Mouse (Mus musculus) embryonic facial prominence, embryonic 10.5 days (tissue): ENCODE data around the gene Mospd1. TPM values are rescaled to one million over a fixed set of nuclear protein-coding genes. Genes with fewer than 3 reads are reported as not detected.

Source experiments
- DNase-seq: peaks from one replicate; pipeline ENCODE4 v3.0.0-alpha.2; 2017; ENCODE audit warnings: low spot score
- H3K27ac ChIP-seq: fragments of 300-500 bp; sonication (generic); replicated peaks from 2 replicates; pipeline ENCODE4 v1.5.1; 2016; ENCODE audit warnings: mild to moderate bottlenecking
- H3K27me3 ChIP-seq: fragments of 300-500 bp; sonication (generic); replicated peaks from 2 replicates; pipeline ENCODE4 v1.6.1; 2016; ENCODE audit warnings: low read depth, mild to moderate bottlenecking; ENCODE audit not compliant: poor library complexity, severe bottlenecking
- H3K36me3 ChIP-seq: fragments of 300-500 bp; sonication (generic); replicated peaks from 2 replicates; pipeline ENCODE4 v1.6.1; 2016; ENCODE audit warnings: mild to moderate bottlenecking, moderate library complexity
- H3K4me1 ChIP-seq: fragments of 300-500 bp; sonication (generic); 2 replicates; pipeline ENCODE4 v1.6.1; 2016
- H3K4me3 ChIP-seq: fragments of 300-500 bp; sonication (generic); 2 replicates; pipeline ENCODE4 v1.5.1; 2016; ENCODE audit warnings: mild to moderate bottlenecking, moderate library complexity
- H3K9me3 ChIP-seq: fragments of 300-500 bp; sonication (generic); 2 replicates; pipeline ENCODE4 v1.6.1; 2016; ENCODE audit warnings: mild to moderate bottlenecking
- WGBS: fragments of 180-500 bp; shearing (Covaris S2); methylation state at CpG from one replicate; pipeline ENCODE4 v1.1.7; 2016; 5-methylcytosine and 5-hydroxymethylcytosine counted together
- polyA plus RNA-seq: library from polyadenylated mRNA; unstranded; fragments of >200 nt; fragmentation: Nextera tagmentation; extraction: Ambion mirVana; gene quantifications from 2 replicates; pipeline ENCODE4 v1.2.1, GENCODE M21; 2016

The Mospd1 gene
- polyA plus RNA-seq: 37.8 and 44.5 TPM in 2 replicates

- 10% methylated on average over 15 of the region's 15 CpGs for WGBS
- Histone ChIP-seq H3K4me1 (peaks cover 5% of the 10 kb centered on the region; the same call in 1 of the 2 replicates), H3K4me3 (peak within 1 kb of the TSS; percentile 70), H3K27me3 (0 out of 2 replicates have a peak, but pooled peaks cover 6% of the 10 kb centered on the region), H3K36me3 (no peaks in the 10 kb centered on the region), H3K9me3 (no peaks in the 10 kb centered on the region), H3K27ac (peak within 1 kb of the TSS; percentile 89)
- DNase-seq: peak; percentile 93
Observed at GRCm38 (mm10) chrX:53370366-53370740, at the start of gene Mospd1. Gene Mospd1, minus strand, starts transcription at chrX:53370502.

GRCm38 (mm10) chrX:53386362-53386761, 16.1 kb upstream of the Mospd1 start:
- no peak for DNase-seq
- H3K27ac ChIP-seq: no peak overlapping the region
- no peak overlapping the region for H3K4me3 ChIP-seq
- H3K27me3 ChIP-seq: no peaks in the 10 kb centered on the region
- no peaks in the 10 kb centered on the region for H3K4me1 ChIP-seq
- 70% methylated on average over 3 of the region's 3 CpGs for WGBS
- H3K9me3 ChIP-seq: no peaks in the 10 kb centered on the region
- no peaks in the 10 kb centered on the region for H3K36me3 ChIP-seq

- Histone ChIP-seq H3K4me3 (no peak overlapping the region), H3K27me3 (no peaks in the 10 kb centered on the region), H3K9me3 (no peaks in the 10 kb centered on the region), H3K4me1 (no peaks in the 10 kb centered on the region), H3K36me3 (no peaks in the 10 kb centered on the region), H3K27ac (no peak overlapping the region)
- WGBS: 52% methylated on average over 3 of the region's 3 CpGs
- DNase-seq: no peak
Observed at GRCm38 (mm10) chrX:53383122-53383521, 12.8 kb upstream of the Mospd1 start.

GRCm38 (mm10) chrX:53369534-53370365, 552 bp downstream of the Mospd1 start:
- 13% methylated on average over 25 of the region's 25 CpGs for WGBS
- Histone ChIP-seq H3K27me3 (0 out of 2 replicates have a peak, but pooled peaks cover 6% of the 10 kb centered on the region), H3K9me3 (no peaks in the 10 kb centered on the region), H3K4me1 (peaks cover 5% of the 10 kb centered on the region; the same call in 1 of the 2 replicates), H3K36me3 (no peaks in the 10 kb centered on the region), H3K4me3 (peak overlapping the region; percentile 70), H3K27ac (peak overlapping the region; percentile 89)
- DNase-seq: peak; percentile 25

- H3K4me3 ChIP-seq: no peak overlapping the region
- H3K27me3 ChIP-seq: 0 out of 2 replicates have a peak, but pooled peaks cover under 1% of the 10 kb centered on the region
- H3K4me1 ChIP-seq: peaks cover 5% of the 10 kb centered on the region; the same call in 1 of the 2 replicates
- H3K9me3 ChIP-seq: no peaks in the 10 kb centered on the region
- no peaks in the 10 kb centered on the region; the same call in 1 of the 2 replicates for H3K36me3 ChIP-seq
- no peak overlapping the region for H3K27ac ChIP-seq
- 87% methylated on average over 7 of the region's 7 CpGs for WGBS
- no peak for DNase-seq
Observed at GRCm38 (mm10) chrX:53364668-53365383, 5.5 kb downstream of the Mospd1 start.

- Histone ChIP-seq H3K9me3 (no peaks in the 10 kb centered on the region), H3K4me3 (no peak overlapping the region), H3K27ac (no peak overlapping the region), H3K27me3 (no peaks in the 10 kb centered on the region), H3K4me1 (no peaks in the 10 kb centered on the region), H3K36me3 (peaks cover 46% of the 10 kb centered on the region; the same call in 1 of the 2 replicates)
- DNase-seq: no peak
- 89% methylated on average over 4 of the region's 4 CpGs for WGBS
Observed at GRCm38 (mm10) chrX:53348374-53348773, 21.9 kb downstream of the Mospd1 start.

- H3K36me3 ChIP-seq: peaks cover 5% of the 10 kb centered on the region; the same call in 1 of the 2 replicates
- no peaks in the 10 kb centered on the region for H3K4me1 ChIP-seq
- DNase-seq: peak; percentile 56
- H3K9me3 ChIP-seq: no peaks in the 10 kb centered on the region
- WGBS: 65% methylated on average over 2 of the region's 2 CpGs
- no peaks in the 10 kb centered on the region for H3K27me3 ChIP-seq
- no peak overlapping the region for H3K27ac ChIP-seq
- no peak overlapping the region for H3K4me3 ChIP-seq
Observed at GRCm38 (mm10) chrX:53341531-53341930, 28.8 kb downstream of the Mospd1 start.

GRCm38 (mm10) chrX:53337355-53337754, 32.9 kb downstream of the Mospd1 start:
- no peaks in the 10 kb centered on the region for H3K36me3 ChIP-seq
- no peak overlapping the region for H3K4me3 ChIP-seq
- no peak overlapping the region for H3K27ac ChIP-seq
- no peak for DNase-seq
- H3K27me3 ChIP-seq: no peaks in the 10 kb centered on the region
- no peaks in the 10 kb centered on the region for H3K4me1 ChIP-seq
- no peaks in the 10 kb centered on the region for H3K9me3 ChIP-seq

GRCm38 (mm10) chrX:53330396-53330795, 39.9 kb downstream of the Mospd1 start:
- 91% methylated on average over 4 of the region's 4 CpGs for WGBS
- DNase-seq: no peak
- Histone ChIP-seq H3K4me3 (no peak overlapping the region), H3K4me1 (no peaks in the 10 kb centered on the region), H3K27ac (no peak overlapping the region), H3K36me3 (no peaks in the 10 kb centered on the region), H3K9me3 (no peaks in the 10 kb centered on the region), H3K27me3 (no peaks in the 10 kb centered on the region)

- no peak overlapping the region for H3K4me3 ChIP-seq
- DNase-seq: no peak
Observed at GRCm38 (mm10) chrX:53321111-53321510, 49.2 kb downstream of the Mospd1 start.

GRCm38 (mm10) chrX:53320564-53320963, 49.7 kb downstream of the Mospd1 start:
- no peak overlapping the region for H3K27ac ChIP-seq
- no peaks in the 10 kb centered on the region for H3K9me3 ChIP-seq
- H3K27me3 ChIP-seq: no peaks in the 10 kb centered on the region
- no peaks in the 10 kb centered on the region for H3K36me3 ChIP-seq
- no peak for DNase-seq
- no peak overlapping the region for H3K4me3 ChIP-seq
- WGBS: 48% methylated on average over 2 of the region's 2 CpGs
- peaks cover 13% of the 10 kb centered on the region for H3K4me1 ChIP-seq

More at GRCm38 (mm10) chrX:53321111-53321510, 49.2 kb downstream of the Mospd1 start:
- Histone ChIP-seq H3K27ac (0 out of 2 replicates have a peak overlapping the region, but pooled peaks have one; percentile 10), H3K27me3 (no peaks in the 10 kb centered on the region), H3K9me3 (no peaks in the 10 kb centered on the region), H3K36me3 (no peaks in the 10 kb centered on the region), H3K4me1 (peaks cover 13% of the 10 kb centered on the region)
- WGBS: 61% methylated on average over 4 of the region's 4 CpGs
